Mouse (Mus musculus): ENCODE results near the gene Sapcd2. TPM values are rescaled to one million over a fixed set of nuclear protein-coding genes. Genes with fewer than 3 reads are reported as not detected.

The Sapcd2 gene
- polyA plus RNA-seq, 1 experiment from 2014 or later = 15.4 TPM

- peaks cover 53% of the 10 kb centered on the region for H3K27me3 ChIP-seq
- peaks cover 22% of the 10 kb centered on the region for H3K4me1 ChIP-seq (replicated peaks)
- WGBS = 87% methylated on average over 5 of the region's 5 CpGs
- H3K9ac ChIP-seq = no peak overlapping the region
- no peak overlapping the region for H3K27ac ChIP-seq
- no peaks in the 10 kb centered on the region for H3K36me3 ChIP-seq
- no peak overlapping the region for H3K4me2 ChIP-seq
- no peak overlapping the region for H3K4me3 ChIP-seq
- no peak for ATAC-seq (replicated peaks; ENCODE audit: insufficient number of reproducible peaks, insufficient read depth, low FRiP score, low read depth)
- no peaks in the 10 kb centered on the region for H3K9me3 ChIP-seq (replicated peaks)
Observed at GRCm38 (mm10) chr2:25427256-25427655, 55.1 kb downstream of the Sapcd2 start.

Other genes starting within 250 kb of the Sapcd2 start
- 17.3 and 19.0 TPM in 2 replicates for gene Nrarp, start 191.6 kb upstream of the Sapcd2 start, polyA plus RNA-seq (2015; fragmentation: Nextera tagmentation; extraction: Ambion mirVana)
- 5.8 and 10.3 TPM in 2 replicates for gene Tor4a, start 175.4 kb upstream of the Sapcd2 start, polyA plus RNA-seq (2015; fragmentation: Nextera tagmentation; extraction: Ambion mirVana)
- gene Nelfb, start 160.8 kb upstream of the Sapcd2 start, polyA plus RNA-seq (2015; fragmentation: Nextera tagmentation; extraction: Ambion mirVana) = 62.7 and 79.5 TPM in 2 replicates
- not detected in 2 replicates for gene Stpg3, start 157.7 kb upstream of the Sapcd2 start, polyA plus RNA-seq (2015; fragmentation: Nextera tagmentation; extraction: Ambion mirVana)
- 0.57 and 0.65 TPM in 2 replicates for gene Fam166a, start 153.6 kb upstream of the Sapcd2 start, polyA plus RNA-seq (2015; fragmentation: Nextera tagmentation; extraction: Ambion mirVana)
- 358 and 463 TPM in 2 replicates for gene Tubb4b, start 147.6 kb upstream of the Sapcd2 start, polyA plus RNA-seq (2015; fragmentation: Nextera tagmentation; extraction: Ambion mirVana)
- not detected in 2 replicates for gene Slc34a3, start 138.0 kb upstream of the Sapcd2 start, polyA plus RNA-seq (2015; fragmentation: Nextera tagmentation; extraction: Ambion mirVana)
- gene Rnf224, start 135.5 kb upstream of the Sapcd2 start, polyA plus RNA-seq (2015; fragmentation: Nextera tagmentation; extraction: Ambion mirVana) = not detected in 2 replicates
- 4.3 and 6.0 TPM in 2 replicates for gene Rnf208, start 130.1 kb upstream of the Sapcd2 start, polyA plus RNA-seq (2015; fragmentation: Nextera tagmentation; extraction: Ambion mirVana)
- 0.30 TPM in 2 replicates for gene Cysrt1, start 129.9 kb upstream of the Sapcd2 start, polyA plus RNA-seq (2015; fragmentation: Nextera tagmentation; extraction: Ambion mirVana)
- gene AL732309.1, start 125.5 kb upstream of the Sapcd2 start, polyA plus RNA-seq (2015; fragmentation: Nextera tagmentation; extraction: Ambion mirVana) = 2.3 and 3.3 TPM in 2 replicates
- gene Tmem203, start 116.9 kb upstream of the Sapcd2 start, polyA plus RNA-seq (2015; fragmentation: Nextera tagmentation; extraction: Ambion mirVana) = 17.6 and 18.2 TPM in 2 replicates
- 3.6 and 5.2 TPM in 2 replicates for gene Tprn, start 109.7 kb upstream of the Sapcd2 start, polyA plus RNA-seq (2015; fragmentation: Nextera tagmentation; extraction: Ambion mirVana)
- 137 and 152 TPM in 2 replicates for gene Ssna1, start 99.9 kb upstream of the Sapcd2 start, polyA plus RNA-seq (2015; fragmentation: Nextera tagmentation; extraction: Ambion mirVana)
- 67.5 and 92.0 TPM in 2 replicates for gene Anapc2, start 99.8 kb upstream of the Sapcd2 start, polyA plus RNA-seq (2015; fragmentation: Nextera tagmentation; extraction: Ambion mirVana)
- gene Tmem210, start 84.2 kb upstream of the Sapcd2 start, polyA plus RNA-seq (2015; fragmentation: Nextera tagmentation; extraction: Ambion mirVana) = not detected in 2 replicates
- 0.28 and 0.89 TPM in 2 replicates for gene Lrrc26, start 82.4 kb upstream of the Sapcd2 start, polyA plus RNA-seq (2015; fragmentation: Nextera tagmentation; extraction: Ambion mirVana)
- 0.25 and 0.28 TPM in 2 replicates for gene Grin1, start 53.1 kb upstream of the Sapcd2 start, polyA plus RNA-seq (2015; fragmentation: Nextera tagmentation; extraction: Ambion mirVana)
- 30.2 and 31.1 TPM in 2 replicates for gene Man1b1, start 40.0 kb upstream of the Sapcd2 start, polyA plus RNA-seq (2015; fragmentation: Nextera tagmentation; extraction: Ambion mirVana)
- 9.5 and 12.5 TPM in 2 replicates for gene Dpp7, start 16.0 kb upstream of the Sapcd2 start, polyA plus RNA-seq (2015; fragmentation: Nextera tagmentation; extraction: Ambion mirVana)
- 13.9 and 16.0 TPM in 2 replicates for gene Uap1l1, start 6.6 kb upstream of the Sapcd2 start, polyA plus RNA-seq (2015; fragmentation: Nextera tagmentation; extraction: Ambion mirVana)
- 1.8 and 4.6 TPM in 2 replicates for gene Entpd2, start 23.6 kb downstream of the Sapcd2 start, polyA plus RNA-seq (2015; fragmentation: Nextera tagmentation; extraction: Ambion mirVana)
- gene Npdc1, start 27.0 kb downstream of the Sapcd2 start, polyA plus RNA-seq (2015; fragmentation: Nextera tagmentation; extraction: Ambion mirVana) = 28.8 and 41.6 TPM in 2 replicates
- 0.08 and 0.15 TPM in 2 replicates for gene Fut7, start 50.9 kb downstream of the Sapcd2 start, polyA plus RNA-seq (2015; fragmentation: Nextera tagmentation; extraction: Ambion mirVana)
- 3.5 and 5.6 TPM in 2 replicates for gene Abca2, start 56.4 kb downstream of the Sapcd2 start, polyA plus RNA-seq (2015; fragmentation: Nextera tagmentation; extraction: Ambion mirVana)
- 6.1 and 9.6 TPM in 2 replicates for gene Clic3, start 84.5 kb downstream of the Sapcd2 start, polyA plus RNA-seq (2015; fragmentation: Nextera tagmentation; extraction: Ambion mirVana)
- gene Paxx, start 88.8 kb downstream of the Sapcd2 start, polyA plus RNA-seq (2015; fragmentation: Nextera tagmentation; extraction: Ambion mirVana) = 31.1 and 38.0 TPM in 2 replicates
- gene Ptgds, start 97.7 kb downstream of the Sapcd2 start, polyA plus RNA-seq (2015; fragmentation: Nextera tagmentation; extraction: Ambion mirVana) = 107 and 134 TPM in 2 replicates
- not detected in 2 replicates for gene Lcn12, start 121.6 kb downstream of the Sapcd2 start, polyA plus RNA-seq (2015; fragmentation: Nextera tagmentation; extraction: Ambion mirVana)
- 72.6 and 94.1 TPM in 2 replicates for gene Fbxw5, start 128.4 kb downstream of the Sapcd2 start, polyA plus RNA-seq (2015; fragmentation: Nextera tagmentation; extraction: Ambion mirVana)
- 3.5 and 5.0 TPM in 2 replicates for gene C8g, start 129.4 kb downstream of the Sapcd2 start, polyA plus RNA-seq (2015; fragmentation: Nextera tagmentation; extraction: Ambion mirVana)
- gene Traf2, start 174.6 kb downstream of the Sapcd2 start, polyA plus RNA-seq (2015; fragmentation: Nextera tagmentation; extraction: Ambion mirVana) = 18.4 and 25.2 TPM in 2 replicates
- 276 and 289 TPM in 2 replicates for gene Edf1, start 185.5 kb downstream of the Sapcd2 start, polyA plus RNA-seq (2015; fragmentation: Nextera tagmentation; extraction: Ambion mirVana)
- 3.4 and 9.8 TPM in 2 replicates for gene Mamdc4, start 202.5 kb downstream of the Sapcd2 start, polyA plus RNA-seq (2015; fragmentation: Nextera tagmentation; extraction: Ambion mirVana)
- gene Phpt1, start 202.9 kb downstream of the Sapcd2 start, polyA plus RNA-seq (2015; fragmentation: Nextera tagmentation; extraction: Ambion mirVana) = 171 and 175 TPM in 2 replicates
- 0.22 and 0.30 TPM in 2 replicates for gene Ajm1, start 209.4 kb downstream of the Sapcd2 start, polyA plus RNA-seq (2015; fragmentation: Nextera tagmentation; extraction: Ambion mirVana)
- 41.0 and 50.2 TPM in 2 replicates for gene Rabl6, start 236.2 kb downstream of the Sapcd2 start, polyA plus RNA-seq (2015; fragmentation: Nextera tagmentation; extraction: Ambion mirVana)
- 0.09 and 0.13 TPM in 2 replicates for gene Ccdc183, start 245.4 kb downstream of the Sapcd2 start, polyA plus RNA-seq (2015; fragmentation: Nextera tagmentation; extraction: Ambion mirVana)
- 19.0 and 21.9 TPM in 2 replicates for gene Tmem141, start 249.7 kb downstream of the Sapcd2 start, polyA plus RNA-seq (2015; fragmentation: Nextera tagmentation; extraction: Ambion mirVana)